Mouse (Mus musculus) E14TG2a.4 (cell line): ENCODE results near the gene Pym1.

Source experiments
- H3K27me3 ChIP-seq: 2 replicates; pipeline ENCODE4 v1.6.1; 2014; ENCODE audit warnings: low read length, control low read depth; ENCODE audit not compliant: insufficient read depth
- H3K36me3 ChIP-seq: 2 replicates; pipeline ENCODE4 v1.6.1; 2014; ENCODE audit warnings: low read length, control low read depth; ENCODE audit not compliant: insufficient read depth
- H3K4me1 ChIP-seq: replicated peaks from 2 replicates; pipeline ENCODE4 v1.6.1; 2014; ENCODE audit warnings: low read depth, low read length, control low read depth
- H3K4me3 ChIP-seq: replicated peaks from 2 replicates; pipeline ENCODE4 v1.5.1; 2014; ENCODE audit warnings: mild to moderate bottlenecking, low read length
- H3K9me3 ChIP-seq: 2 replicates; pipeline ENCODE4 v1.6.1; 2014; ENCODE audit warnings: low read length, control low read depth
- CTCF ChIP-seq: conservative IDR thresholded peaks from 2 replicates; pipeline ENCODE4 v1.5.1; 2014; ENCODE audit warnings: low read length
- NANOG ChIP-seq: IDR thresholded peaks from 2 replicates; pipeline ENCODE4 v1.6.1; 2014; ENCODE audit warnings: borderline replicate concordance, low read length, mixed read lengths
- POU5F1 ChIP-seq: IDR thresholded peaks from 2 replicates; pipeline ENCODE4 v1.6.1; 2014; ENCODE audit warnings: low read length, borderline replicate concordance

Pym1 gene

DNA sequence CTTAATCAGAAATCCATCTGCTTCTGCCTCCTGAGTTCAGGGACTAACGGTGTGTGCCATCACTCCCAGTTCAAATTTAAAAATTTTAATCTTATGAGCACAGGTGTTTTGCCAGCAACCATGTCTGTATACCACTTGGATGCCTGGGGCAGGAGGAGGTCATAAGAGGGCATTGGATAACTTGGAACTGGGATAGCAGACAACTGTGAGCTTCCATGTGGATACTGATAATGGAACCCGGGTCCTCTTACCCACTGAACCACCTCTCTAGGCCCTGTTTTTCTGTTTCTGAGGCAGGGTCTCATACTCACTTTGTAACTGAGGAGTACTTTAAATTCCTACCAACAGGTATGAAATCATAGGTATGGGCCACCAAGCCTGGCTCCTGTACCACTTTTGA lies 30.8 kb downstream of the Pym1 start:
- H3K27me3 ChIP-seq = no peaks in the 10 kb centered on the region
- H3K4me1 ChIP-seq = peaks cover 8% of the 10 kb centered on the region
- peaks cover 17% of the 10 kb centered on the region for H3K9me3 ChIP-seq
- TF ChIP-seq POU5F1 (no peak), NANOG (no peak), CTCF (no peak)
- no peaks in the 10 kb centered on the region for H3K36me3 ChIP-seq
- no peak overlapping the region for H3K4me3 ChIP-seq

DNA sequence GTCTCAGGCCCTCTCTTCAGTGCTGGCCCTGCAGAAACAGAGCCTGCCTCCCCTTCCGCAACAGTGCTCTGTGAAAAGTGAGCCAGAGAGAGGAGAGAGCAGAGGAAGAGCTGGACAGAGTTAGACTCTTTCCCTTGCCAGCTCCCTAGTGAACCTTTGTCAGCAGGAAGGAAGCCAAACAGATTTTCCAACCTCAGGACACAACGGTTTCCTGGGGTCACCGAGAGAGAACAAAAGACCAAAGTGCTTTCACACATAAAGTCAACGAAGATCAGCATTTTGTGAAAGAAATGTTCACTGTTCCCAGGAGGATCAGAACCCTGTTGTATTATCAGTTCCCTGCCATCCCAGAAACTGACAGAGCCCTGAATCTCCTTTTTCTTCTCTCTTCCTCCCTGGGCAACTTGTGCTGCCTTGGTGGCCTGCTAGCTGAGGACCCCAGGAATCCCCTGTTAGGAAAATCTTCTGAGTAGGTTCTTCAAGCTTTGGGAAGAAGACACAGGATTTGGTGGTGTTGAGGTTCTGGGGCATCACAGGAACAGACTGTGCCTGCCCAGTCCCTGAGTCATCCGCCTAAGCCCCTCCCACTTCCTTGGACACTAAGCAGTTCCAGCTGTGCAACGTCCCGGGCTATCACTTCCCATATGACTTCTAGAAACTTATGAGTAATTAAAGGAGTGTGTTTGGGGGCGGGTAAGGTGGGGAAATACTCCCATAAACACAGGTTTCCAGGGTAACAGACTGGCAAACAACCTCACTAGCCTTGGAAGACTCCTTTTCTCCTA lies 31.5 kb downstream of the Pym1 start:
- H3K36me3 ChIP-seq = no peaks in the 10 kb centered on the region
- TF ChIP-seq POU5F1 (no peak), CTCF (no peak), NANOG (no peak)
- H3K4me1 ChIP-seq = peaks cover 8% of the 10 kb centered on the region
- H3K4me3 ChIP-seq = no peak overlapping the region
- H3K27me3 ChIP-seq = no peaks in the 10 kb centered on the region
- H3K9me3 ChIP-seq = peaks cover 25% of the 10 kb centered on the region

DNA sequence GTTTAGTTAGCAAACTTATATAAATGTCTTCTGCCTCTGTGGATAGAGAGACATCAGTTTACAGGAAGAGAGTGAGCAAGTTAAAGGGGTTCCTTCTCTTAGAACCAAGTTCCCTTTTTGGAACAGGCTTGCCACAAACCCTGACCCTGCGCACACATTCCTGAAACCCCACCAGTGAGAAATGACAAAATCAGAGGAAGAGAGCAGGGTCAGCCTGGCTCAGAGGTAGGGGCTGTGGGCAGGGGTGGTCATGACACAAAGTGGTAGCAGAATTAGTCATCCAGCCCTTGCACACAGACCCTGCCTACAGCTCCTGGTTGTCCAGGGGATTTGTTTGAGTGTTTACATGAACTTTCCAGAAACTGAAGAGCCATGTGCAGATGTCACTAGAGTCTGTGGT lies 32.5 kb downstream of the Pym1 start:
- Histone ChIP-seq H3K36me3 (no peaks in the 10 kb centered on the region), H3K9me3 (peaks cover 35% of the 10 kb centered on the region), H3K4me1 (peaks cover 8% of the 10 kb centered on the region), H3K4me3 (no peak overlapping the region), H3K27me3 (no peaks in the 10 kb centered on the region)
- TF ChIP-seq NANOG (no peak), POU5F1 (no peak), CTCF (no peak)

DNA sequence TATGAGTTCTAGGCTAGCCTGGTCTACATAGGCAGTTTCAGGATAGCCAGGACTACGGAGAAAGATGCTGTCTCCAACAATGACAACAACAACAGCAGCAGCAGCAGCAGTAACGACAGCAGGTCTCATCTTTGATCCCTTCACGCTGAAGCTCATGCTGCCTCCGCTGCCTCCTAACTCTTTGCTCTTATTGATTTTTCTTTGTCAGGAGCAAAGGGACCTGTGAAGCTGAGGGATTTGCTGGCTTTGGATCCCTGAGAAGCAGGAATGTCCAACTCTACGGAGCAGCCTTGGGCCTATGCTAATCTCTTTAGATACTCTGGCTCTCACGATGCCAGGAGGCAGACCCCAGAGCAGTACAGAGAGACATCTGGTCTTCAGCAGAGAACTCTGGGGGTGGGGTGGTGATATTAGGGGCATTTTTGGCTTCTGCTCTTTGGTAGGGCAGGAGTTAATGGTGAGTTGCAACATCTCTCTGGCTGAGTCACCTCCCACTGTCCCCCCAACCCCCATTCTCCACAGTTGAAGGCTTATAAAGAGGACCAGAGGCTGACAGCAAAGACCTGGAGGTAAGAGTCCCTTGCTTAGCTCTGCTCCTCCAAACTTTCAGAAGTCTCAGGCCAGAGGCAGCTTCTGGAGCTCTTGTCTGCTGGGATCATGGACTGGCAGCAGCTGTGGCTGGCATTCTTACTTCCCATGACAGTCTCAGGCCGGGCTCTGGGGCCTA lies 42.9 kb downstream of the Pym1 start, which contains the start of gene Mmp19:
TSS of gene Mmp19 (plus strand) at position 513 of the 727 bp plus-strand sequence.
- no peak within 1 kb of the TSS for H3K4me3 ChIP-seq
- peaks cover 17% of the 10 kb centered on the region for H3K4me1 ChIP-seq
- TF ChIP-seq CTCF = no peak
- TF ChIP-seq POU5F1 = no peak
- no peak for TF ChIP-seq NANOG
- H3K36me3 ChIP-seq = no peaks in the 10 kb centered on the region
- H3K27me3 ChIP-seq = peaks cover 7% of the 10 kb centered on the region
- 0 out of 2 replicates have a peak, but pooled peaks cover 7% of the 10 kb centered on the region for H3K9me3 ChIP-seq

DNA sequence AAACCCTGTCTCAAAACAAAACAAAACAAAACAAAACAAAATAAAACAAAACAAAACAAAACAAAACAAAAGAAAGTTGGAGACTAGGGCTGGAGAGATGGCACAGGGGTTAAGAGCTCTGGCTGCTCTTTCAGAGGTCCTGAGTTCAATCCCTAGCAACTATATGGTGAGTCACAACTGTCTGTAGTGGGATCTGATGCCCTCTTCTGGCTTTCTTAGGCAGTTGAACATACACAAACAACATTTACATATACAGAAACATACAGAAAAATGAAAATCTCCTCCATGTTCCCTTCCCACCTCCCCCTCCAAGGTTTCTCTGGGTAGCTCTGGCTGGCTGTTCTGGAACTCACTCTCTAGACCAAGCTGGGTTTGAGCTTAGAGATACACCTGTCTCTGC lies 44.4 kb downstream of the Pym1 start:
- Histone ChIP-seq H3K9me3 (no peaks in the 10 kb centered on the region), H3K4me3 (no peak overlapping the region), H3K27me3 (peaks cover 14% of the 10 kb centered on the region), H3K36me3 (no peaks in the 10 kb centered on the region), H3K4me1 (peaks cover 17% of the 10 kb centered on the region)
- no peak for TF ChIP-seq NANOG

DNA sequence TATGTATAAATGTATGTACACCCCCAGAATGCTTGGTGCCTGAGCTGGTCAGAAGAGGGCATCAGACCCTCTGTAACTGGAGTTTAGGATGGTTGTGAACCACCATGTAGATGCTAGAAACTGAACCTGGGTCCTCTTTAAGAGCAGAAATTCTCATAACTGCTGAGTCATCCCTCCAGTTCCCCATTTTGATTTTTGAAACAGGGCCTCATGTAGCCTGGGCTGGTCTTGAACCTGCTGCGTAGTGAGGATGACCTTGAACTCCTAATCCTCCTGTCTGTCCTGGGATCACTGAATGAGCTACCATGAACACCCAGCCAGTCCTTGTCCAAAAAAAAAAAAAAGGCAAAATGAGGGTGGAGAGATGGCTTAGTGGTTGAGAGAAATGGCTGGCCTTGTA lies 45.6 kb downstream of the Pym1 start:
- Histone ChIP-seq H3K36me3 (no peaks in the 10 kb centered on the region), H3K4me1 (peaks cover 17% of the 10 kb centered on the region), H3K9me3 (no peaks in the 10 kb centered on the region), H3K4me3 (no peak overlapping the region), H3K27me3 (peaks cover 14% of the 10 kb centered on the region)
- TF ChIP-seq CTCF (no peak), NANOG (no peak), POU5F1 (no peak)

DNA sequence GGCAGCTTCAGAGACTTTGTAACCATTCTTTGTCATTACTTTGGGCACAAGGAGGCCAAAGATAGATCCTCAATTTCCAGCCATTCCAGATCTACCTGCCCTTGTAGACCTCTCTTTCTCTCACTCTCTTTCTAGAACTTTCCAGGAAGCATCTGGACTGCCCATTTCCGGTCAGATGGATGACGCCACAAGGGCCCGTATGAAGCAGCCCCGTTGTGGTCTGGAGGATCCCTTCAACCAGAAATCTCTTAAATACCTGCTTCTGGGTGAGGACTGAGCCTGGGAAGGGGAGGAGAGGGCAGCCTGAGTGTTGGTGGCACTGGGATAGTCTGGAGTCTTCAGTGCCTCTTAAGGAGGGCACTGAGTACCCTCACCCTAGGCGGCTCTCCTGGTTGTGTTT lies 46.7 kb downstream of the Pym1 start:
- no peaks in the 10 kb centered on the region for H3K36me3 ChIP-seq
- H3K9me3 ChIP-seq = no peaks in the 10 kb centered on the region
- H3K27me3 ChIP-seq = peaks cover 14% of the 10 kb centered on the region
- no peak for TF ChIP-seq CTCF
- TF ChIP-seq POU5F1 = no peak
- no peak for TF ChIP-seq NANOG
- H3K4me3 ChIP-seq = peak overlapping the region; percentile 40
- H3K4me1 ChIP-seq = peaks cover 17% of the 10 kb centered on the region

DNA sequence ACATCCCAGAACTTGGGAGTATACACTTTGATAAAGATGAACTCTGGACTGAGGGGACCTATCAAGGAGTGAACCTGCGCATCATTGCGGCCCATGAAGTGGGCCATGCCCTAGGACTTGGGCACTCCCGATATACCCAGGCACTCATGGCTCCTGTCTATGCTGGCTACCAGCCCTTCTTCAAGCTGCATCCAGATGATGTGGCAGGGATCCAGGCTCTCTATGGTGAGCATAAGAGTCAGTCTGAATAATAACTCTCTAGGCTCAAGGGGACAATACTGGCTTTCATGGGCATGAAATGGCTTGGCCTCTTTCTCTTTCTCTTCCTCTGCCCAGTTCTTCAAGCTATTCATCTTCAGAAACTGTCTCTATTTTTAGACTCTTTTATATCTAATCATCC lies 47.9 kb downstream of the Pym1 start:
- TF ChIP-seq CTCF (no peak), NANOG (no peak), POU5F1 (no peak)
- no peaks in the 10 kb centered on the region for H3K9me3 ChIP-seq
- H3K36me3 ChIP-seq = 0 out of 2 replicates have a peak, but pooled peaks cover 7% of the 10 kb centered on the region
- H3K4me1 ChIP-seq = peaks cover 17% of the 10 kb centered on the region
- peaks cover 13% of the 10 kb centered on the region for H3K27me3 ChIP-seq
- no peak overlapping the region for H3K4me3 ChIP-seq

DNA sequence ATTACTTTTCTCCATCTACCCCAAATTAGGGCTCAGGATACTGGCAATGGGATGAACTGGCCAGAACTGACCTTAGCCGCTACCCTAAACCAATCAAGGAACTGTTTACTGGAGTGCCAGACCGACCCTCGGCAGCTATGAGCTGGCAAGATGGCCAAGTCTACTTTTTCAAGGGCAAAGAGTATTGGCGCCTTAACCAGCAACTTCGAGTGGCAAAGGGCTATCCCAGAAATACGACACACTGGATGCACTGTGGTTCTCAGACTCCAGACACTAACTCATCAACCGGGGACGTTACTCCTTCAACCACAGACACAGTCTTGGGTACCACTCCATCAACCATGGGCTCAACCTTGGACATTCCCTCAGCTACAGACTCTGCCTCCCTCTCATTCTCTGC lies 51.0 kb downstream of the Pym1 start:
- no peak for TF ChIP-seq POU5F1
- peaks cover 22% of the 10 kb centered on the region for H3K36me3 ChIP-seq
- no peak overlapping the region for H3K4me3 ChIP-seq
- H3K4me1 ChIP-seq = peaks cover 40% of the 10 kb centered on the region
- H3K27me3 ChIP-seq = peaks cover 31% of the 10 kb centered on the region
- no peaks in the 10 kb centered on the region for H3K9me3 ChIP-seq
